Mouse (Mus musculus) ZHBTc4 (cell line): ENCODE measurements at regions not wholly inside any gene's neighbourhood (a gene's known extent, or its start where the extent isn't known, plus 50 kb on each side); places are given as distances from the start of the nearest gene placed in this dataset.
A peak's percentile ranks its signal among the peaks of the same experiment; 100 is the strongest.
"Not testable (repeated sequence)": the region's sequence is repeated elsewhere in the genome, so short reads cannot be mapped to it uniquely, and the experiment has no call there.

Experiments used
- DNase-seq: peaks from one replicate; pipeline ENCODE4 v3.0.0-alpha.2; 2011; ENCODE audit warnings: low read depth, low spot score

DNA sequence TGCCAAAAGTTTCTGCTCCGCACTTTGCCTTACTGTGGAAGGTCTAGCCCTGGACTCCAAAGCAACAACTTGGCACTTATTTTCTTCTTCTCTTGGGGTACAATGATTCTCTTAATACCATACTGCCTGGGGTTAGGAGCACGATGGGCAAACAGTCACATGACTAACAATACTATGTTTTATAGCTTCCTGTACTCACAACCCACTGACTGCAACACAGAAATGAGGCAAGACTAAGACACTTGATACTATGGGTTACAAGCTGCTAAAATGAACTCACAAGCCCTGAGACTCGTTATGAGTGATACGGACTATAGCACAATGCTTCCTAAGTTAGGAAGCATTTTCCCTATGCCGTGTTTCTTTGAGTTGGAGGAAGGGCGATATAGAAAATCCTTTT lies 222.3 kb upstream of the Zpld1 start:
- DNase-seq = no peak

DNA sequence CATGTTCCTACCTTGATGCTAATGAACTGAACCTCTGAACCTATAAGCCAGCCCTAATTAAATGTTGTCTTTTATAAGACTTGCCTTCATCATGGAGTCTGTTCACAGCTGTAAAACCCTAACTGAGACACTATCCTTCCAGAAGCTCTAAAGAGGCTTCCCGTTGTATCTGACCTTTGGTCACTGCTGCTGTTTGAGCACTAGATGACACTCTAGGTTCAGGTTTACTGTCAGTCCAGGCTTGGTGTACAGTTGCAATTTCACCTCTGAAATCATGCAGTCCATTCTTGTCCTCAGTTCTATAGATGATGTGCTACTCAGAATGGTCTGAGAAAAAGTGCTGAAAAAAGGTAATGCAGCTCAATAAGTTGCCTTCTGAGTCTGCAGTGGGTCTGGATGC lies 221.9 kb upstream of the Zpld1 start:
- DNase-seq = no peak

DNA sequence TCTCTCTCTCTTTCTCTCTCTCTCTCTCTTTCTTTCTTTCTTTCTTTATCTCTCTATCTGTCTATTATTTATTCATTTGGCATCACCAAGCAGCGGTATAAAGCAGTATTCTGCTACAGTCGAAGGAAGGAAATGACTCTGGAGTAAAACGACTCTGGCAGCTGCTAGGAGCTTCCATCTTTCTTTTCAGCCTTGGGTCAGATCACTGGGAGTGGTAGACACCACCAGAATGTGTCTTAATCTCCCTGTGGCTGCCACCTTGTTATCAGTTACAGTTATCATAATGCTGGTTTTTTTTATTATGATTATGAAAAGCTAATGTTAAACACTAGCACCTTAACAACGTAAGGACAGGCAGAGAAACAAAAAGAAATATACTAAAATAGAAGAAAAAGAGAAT lies 219.2 kb upstream of the Zpld1 start:
- DNase-seq = no peak

DNA sequence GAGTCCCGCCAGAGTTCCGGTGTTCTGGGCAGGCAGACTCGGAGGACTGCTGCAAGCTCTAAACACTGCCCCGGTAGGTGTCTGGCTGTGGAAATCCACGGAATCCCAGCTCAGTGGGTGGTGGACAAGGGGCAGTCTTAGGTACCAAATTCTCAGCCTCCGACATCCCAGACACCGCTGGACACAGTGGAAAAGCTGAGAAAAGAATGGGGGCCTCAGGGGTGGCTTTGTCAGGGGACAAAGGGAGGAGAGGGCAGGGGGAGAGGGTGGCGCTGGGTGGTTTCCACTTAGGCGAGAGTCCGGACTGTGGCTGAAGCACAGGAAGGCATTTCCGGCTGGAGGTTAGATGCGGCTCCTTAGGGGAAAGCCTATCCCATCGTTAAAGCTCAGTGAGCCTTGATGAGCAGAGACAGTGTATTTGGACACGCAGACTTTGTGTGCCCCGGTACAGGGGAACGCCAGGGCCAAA lies 217.5 kb upstream of the Zpld1 start:
- no peak for DNase-seq

DNA sequence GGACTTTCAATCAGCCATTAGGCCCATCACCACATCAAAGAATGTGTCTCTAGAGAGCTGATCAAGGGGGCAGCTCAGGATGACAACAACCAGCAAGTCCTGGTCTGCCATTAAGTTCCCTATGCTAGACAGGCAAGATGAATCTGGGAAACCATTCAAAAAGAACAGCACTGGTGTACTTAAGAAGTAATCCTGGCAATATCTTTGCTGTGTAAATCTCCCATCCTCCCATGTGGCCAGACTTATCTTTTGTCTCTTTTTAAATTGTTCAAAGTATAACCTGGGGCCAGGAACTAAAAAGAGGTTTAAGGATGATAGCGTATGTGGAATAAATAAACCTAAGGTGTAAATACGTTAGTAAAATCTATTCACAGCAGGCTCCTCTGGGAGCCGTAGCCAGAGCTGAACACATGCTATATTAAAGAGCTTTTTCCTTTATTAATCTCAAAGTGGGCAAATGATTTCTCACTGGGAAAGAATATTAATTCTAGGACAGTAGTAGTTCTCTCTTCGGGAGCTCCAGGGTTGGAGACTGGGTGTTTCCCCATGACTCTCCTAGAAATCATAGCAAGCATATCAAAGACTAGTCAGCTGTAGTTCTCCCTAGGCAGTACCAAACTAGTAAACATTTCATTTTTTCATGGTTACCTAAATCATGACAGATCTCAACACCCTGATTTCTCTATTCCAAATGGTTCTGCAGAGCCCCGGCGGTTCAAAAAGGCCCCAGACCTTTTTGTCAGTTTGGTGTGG lies 216.8 kb upstream of the Zpld1 start:
- DNase-seq = peak; percentile 45

DNA sequence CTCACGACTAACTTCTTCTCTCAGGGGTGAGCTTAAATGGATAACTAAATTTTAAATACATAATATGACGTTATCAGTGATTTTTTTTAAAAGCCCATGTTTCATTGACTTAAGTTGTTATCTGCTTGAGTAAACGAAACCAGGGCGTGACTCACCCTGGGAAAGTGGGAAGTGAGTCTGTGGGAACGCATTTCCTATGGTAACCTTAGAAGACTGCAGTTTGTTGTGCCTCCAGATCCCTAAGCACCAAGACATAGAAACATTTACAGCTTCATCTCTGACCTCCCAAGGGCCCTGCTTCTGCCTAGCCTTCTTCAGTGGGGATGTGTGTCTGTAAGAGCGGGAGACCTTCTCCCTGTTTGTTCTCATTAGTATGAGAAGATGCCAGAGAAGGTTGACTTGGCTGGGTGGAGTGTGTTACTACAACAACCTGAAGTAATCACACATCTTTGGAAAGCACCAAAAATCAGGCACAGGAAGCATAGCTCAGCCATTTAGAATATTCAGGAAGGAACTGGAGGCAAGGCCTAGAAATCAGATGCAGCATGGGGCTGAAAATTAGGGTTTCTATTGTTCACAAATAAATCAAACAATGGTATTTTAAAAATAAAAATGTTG lies 207.1 kb upstream of the Zpld1 start:
- no peak for DNase-seq

DNA sequence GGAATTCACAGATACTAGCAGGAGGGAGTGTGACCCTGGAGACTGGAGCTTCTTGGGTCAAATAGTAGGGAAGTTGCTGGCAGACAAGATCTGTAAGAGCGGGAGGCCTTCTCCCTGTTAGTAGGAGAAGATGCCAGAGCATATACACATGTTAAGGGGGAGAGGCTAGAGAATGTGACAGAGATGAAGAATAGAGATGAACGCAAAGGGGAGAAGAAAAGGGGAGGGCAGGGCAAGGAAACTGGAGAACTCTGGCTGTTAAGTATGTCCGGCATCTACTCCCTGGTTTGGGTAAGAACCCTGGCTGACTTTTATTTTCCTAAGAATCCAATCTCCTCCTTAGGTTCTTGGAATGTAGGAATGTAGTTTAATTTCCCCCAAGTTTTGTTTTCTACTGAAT lies 206.5 kb upstream of the Zpld1 start:
- DNase-seq = no peak

DNA sequence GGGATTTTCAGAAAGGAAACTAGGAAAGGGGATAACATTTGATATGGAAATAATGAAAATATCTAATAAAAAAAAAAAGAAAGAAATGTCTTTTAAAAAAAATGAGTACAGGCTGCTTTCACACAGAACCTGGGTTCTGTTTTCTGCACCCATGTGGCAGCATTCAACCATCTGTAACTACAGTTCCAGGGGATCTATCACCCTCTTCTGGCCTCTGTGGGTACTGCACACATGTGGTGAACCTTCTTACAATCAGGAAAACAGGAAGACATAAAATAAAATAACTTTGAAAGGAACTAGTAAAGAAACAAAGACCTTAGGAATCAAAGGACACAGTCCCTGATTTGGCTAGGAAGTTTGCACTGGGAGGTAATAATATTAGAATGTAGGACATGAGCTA lies 205.5 kb upstream of the Zpld1 start:
- DNase-seq = peak; percentile 74

DNA sequence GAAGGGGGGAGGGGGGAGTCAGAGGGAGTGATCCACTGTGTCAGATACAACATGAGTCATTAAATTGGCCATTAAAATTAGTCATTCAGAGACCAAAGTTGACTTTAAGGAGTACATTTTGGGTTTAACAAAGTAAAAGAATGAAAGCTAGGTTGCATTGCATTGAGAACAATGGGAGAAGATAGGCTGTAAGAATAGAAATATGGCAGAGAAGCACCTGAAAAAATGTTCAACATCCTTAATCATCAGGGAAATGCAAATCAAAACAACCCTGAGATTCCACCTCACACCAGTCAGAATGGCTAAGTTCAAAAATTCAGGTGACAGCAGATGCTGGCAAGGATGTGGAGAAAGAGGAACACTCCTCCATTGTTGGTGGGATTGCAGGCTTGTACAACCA lies 202.0 kb upstream of the Zpld1 start:
- DNase-seq = not testable (repeated sequence)

DNA sequence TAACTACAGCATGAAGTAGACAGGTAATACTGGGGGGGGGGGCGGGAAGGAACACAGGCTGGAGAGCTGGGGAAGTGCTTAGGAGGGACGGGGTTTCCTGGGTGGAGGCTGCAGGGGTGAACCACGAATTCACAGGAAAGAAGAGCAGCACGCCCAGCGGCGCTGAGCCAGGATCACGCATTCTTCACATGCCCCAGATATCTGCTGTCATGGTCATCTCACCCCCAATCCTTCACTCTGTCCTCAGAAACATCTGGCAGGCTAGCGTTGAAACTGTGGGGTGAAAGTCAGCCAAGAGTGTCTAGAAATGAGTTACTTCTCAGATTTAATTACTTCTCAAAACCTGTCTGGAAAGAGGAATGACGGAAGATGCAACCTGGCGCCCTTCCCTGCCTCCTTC lies 197.3 kb upstream of the Zpld1 start:
- no peak for DNase-seq

DNA sequence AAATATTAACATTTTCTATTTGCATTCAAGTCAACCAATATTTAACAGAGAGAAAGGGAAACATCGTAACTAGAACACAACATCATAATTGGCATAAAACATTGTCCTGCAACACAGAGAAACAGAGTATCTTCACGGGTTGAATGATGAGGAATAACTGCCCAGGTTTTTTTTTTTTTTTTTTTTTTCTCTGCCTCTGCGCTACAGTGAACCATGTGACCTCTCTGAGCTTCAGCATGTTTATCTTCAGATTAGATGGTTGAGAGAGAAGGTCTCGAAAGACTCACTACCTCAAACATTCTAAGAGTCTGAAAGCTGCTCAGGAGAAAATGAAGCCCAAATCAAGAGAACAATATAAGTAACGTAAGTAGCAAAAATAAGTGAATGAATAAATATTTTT lies 196.4 kb upstream of the Zpld1 start:
- no peak for DNase-seq

DNA sequence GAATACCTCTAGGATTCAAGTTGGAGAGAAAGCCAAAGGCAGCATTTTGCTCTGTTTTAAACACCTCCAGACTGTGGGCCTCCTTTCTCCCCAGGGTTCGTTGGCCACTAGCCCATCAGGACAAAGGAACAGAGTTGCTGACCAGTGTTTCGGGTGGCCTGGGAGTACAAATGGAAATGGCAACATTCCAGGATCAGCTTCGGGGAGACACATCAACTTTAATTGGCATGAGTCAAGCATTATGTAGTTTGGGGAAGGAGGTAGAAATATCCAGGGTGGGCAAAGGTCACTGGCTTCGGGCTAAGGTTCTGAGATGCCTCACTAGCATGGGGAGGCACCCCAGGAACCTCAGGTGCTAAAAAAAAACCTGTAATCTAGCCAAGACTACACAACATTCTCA lies 194.3 kb upstream of the Zpld1 start:
- DNase-seq = no peak

DNA sequence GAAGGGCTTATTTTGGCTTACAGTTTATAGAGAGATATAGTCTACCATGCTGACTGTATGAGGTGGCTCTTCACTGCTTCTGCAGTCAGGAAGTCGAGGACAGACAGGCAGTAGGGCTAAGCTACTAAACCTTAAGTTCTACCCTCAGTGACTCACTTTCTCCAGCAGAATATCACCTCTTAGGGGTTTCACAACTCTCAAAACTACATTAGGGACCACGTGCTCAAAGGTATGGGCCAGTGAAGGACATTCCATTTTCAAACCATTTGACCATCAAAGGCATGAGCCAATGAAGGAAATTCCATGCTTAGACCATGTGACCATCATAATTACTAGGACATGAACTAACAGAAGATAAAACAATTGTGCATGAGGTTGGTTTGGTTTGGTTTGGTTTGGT lies 186.6 kb upstream of the Zpld1 start:
- DNase-seq = no peak

DNA sequence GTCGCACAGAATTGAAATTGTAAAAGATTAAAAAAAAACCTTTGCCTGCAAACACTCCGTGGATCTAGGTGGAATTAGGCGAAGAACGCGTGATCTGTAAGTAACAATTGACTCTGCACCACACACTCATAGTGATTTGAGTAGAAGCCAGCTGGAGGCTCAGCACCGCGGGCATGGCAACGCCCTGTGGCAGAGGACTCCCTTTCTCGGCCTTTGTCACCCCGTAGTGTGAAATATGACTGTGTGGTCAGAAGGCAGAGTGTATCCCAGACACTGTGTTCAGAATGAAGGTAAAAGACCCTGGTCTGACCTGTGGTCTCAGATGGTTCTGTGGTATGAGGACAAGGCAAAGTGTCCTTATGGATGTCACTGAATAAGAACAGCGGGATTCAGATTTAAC lies 183.0 kb upstream of the Zpld1 start:
- DNase-seq = no peak

DNA sequence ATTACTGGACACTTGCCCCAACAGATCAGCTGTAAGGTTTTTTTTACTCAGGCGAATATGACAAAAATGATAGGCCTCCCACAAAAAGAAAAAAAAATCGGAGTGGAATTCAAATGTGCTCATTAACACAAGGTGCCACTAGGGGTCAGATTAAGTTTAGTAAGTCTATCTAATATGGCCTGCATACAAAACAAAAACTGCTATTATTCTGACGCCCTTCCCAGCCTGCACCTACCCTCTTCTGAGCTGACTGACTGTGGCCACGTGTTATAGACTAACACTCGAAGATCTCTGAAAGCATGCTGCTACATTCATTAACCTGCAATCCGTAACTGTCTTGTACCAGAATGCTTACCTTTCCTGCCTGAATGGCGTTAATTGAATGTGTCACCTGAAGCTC lies 182.5 kb upstream of the Zpld1 start:
- no peak for DNase-seq

DNA sequence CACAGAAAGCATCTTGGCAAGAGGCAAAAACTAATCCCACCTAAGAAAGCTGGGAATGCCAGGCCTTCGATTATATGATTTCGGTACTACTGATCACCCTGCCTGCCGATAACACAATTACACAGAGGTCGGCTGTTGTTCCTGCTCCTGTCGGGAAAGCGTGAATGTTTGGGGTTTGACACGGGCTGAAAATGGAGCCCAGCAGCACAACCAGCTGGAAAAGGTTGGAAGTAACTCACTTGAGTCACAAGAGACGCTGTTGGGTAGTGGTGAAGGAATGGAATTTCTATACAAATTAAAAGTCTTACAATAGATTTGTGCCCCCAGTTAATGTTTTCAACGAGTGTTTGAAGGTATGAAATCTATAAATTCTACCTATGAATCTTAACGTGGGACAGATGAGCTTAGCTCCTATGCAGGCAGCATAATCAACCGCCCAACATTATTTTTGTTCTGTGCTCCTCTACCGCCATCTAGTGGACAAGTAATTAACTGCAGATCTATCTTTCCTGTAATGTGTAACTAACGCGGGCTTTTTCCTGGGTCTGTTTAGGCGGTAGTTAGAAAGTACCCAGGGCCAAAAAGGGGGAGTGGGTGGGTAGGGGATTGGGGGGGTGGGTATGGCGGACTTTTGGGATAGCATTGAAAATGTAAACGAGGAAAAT lies 178.9 kb upstream of the Zpld1 start:
- peak; percentile 68 for DNase-seq

DNA sequence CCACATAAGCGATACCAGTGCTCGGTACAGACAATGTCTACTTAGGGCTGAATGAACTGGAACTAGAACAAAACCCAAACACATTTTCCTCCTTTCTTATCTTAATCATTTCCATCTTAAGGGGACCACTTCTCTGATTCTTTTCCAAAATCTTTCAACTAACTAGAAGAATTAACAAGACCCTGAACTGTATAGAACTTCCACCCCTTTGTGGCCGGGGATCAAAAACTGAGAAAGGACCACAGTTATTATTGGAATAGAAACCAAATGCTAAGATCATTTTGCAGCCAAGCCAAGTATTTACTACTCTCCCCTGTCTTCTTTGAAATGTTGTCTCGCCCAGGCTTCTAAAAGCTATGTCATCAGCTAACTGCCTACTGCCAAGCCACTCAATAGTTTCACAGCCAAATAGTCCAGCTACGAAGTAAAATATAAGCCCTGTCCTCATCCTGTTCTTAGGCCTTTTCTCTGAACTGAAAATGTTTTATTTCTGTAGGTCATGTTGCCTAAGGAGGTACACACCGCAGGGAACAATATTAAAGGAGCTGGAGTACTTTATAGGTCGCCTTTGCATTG lies 177.3 kb upstream of the Zpld1 start:
- DNase-seq = no peak

DNA sequence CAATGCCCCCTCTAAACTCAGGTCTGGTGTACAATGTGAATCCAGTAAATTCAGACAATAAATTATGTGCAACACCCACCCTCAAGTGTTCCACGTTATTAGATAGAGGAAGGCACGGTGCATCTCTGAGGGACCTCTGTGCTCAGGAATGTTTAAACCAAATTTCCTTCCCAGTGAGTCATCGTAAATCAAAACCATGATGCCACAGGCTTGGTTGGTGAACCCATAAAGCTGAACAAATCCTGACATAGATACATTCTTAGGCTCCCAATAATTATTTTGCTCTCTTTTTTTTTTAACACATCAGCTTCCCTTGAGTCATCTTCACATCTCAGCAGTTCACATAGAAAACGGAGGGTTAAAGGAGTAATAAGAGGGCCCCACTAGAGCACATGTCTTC lies 173.6 kb upstream of the Zpld1 start:
- no peak for DNase-seq

DNA sequence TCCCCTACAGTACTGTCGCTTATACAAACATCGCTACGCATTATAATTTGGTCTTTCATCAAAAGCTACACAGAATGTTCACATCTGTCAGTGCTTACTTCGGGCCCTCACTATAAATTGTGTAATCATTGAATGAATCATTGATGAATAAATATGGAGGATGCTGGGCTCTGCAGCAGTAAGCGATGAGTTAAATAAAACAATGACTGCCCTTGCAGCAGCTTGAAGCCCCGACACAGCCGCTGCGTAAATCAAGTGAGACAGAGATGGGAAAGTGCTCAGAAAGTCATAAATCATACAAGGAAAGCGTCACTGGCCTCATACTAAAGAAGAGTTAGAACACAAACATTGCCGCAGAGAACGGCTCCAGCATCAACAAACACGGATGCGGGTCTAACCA lies 172.9 kb upstream of the Zpld1 start:
- no peak for DNase-seq

DNA sequence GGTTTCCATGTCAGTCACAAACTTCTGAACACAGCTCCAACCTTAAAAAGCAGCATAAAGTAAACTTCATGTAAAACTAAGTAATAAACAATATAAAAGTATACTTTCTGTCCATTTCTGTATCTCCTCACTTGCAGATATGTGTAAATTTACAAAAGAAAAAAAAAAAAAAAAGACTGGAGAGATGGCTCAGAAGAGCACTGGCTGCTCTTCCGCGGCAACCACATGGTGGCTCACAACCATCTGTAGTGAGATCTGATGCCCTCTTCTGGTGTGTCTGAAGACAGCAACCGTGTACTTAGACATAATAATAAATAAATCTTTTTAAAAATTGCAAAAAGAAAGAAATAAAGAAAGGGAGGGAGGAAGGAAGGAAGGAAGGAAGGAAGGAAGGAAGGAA lies 171.9 kb upstream of the Zpld1 start:
- no peak for DNase-seq

DNA sequence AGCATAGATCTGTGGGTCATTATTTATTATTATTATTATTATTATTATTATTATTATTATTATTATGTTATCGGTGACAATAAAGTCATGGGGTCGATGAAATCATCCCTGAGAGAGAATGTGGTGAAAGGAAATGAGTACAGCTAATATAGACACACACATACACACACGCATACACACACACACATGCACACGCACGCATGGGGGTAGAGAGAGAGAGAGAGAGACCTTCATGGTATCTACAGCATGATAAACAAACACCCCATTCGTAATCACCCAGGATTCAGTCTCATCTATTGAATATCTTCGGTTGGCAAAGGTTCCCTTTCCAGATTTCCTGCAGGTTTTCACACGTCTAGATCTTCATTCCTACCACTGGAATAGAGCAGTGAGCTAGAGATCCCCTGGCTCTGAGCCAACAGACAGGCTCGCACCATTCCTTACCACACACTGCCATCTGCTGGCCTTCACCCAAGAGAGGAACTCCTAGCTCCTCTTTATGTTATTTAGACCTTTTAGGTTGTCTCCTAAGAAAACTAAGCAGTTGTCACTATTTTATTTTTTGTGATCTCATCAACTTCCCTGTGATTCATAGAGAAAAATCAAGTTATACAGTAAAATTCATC lies 171.2 kb upstream of the Zpld1 start:
- DNase-seq = peak; percentile 76

DNA sequence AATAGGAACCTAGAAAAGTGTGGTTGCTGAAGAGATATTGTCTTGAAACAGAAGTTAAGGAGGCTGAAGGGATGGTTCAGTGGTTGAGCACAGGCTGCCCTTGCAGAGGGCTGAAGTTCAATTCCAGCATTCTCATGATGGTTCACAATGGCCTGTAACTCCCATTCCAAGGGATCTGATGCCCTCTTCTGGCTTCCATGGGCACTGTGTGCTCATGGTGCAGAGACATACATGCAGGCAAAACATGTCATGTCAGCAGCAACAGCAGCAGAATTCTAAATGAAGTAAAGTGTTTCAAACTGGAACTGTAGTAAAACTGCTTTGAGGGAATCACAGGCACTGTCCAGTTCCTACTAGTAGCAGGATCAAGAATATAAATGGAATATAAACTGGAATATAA lies 162.7 kb upstream of the Zpld1 start:
- peak; percentile 9 for DNase-seq
